Mouse (Mus musculus) central nervous system, embryonic 18 days (tissue): Measurements from ENCODE around the gene Dbnl. TPM values are rescaled to one million over a fixed set of nuclear protein-coding genes. Genes with fewer than 3 reads are reported as not detected.

Experiments
- polyA plus RNA-seq: library from polyadenylated mRNA; depleted of rRNA; stranded (reverse); fragments of >200 nt; gene quantifications from 2 replicates; pipeline ENCODE4 v1.2.3, GENCODE M21; 2012; rRNA removed

The Dbnl gene
- polyA plus RNA-seq: 111 and 114 TPM in 2 replicates

DNA sequence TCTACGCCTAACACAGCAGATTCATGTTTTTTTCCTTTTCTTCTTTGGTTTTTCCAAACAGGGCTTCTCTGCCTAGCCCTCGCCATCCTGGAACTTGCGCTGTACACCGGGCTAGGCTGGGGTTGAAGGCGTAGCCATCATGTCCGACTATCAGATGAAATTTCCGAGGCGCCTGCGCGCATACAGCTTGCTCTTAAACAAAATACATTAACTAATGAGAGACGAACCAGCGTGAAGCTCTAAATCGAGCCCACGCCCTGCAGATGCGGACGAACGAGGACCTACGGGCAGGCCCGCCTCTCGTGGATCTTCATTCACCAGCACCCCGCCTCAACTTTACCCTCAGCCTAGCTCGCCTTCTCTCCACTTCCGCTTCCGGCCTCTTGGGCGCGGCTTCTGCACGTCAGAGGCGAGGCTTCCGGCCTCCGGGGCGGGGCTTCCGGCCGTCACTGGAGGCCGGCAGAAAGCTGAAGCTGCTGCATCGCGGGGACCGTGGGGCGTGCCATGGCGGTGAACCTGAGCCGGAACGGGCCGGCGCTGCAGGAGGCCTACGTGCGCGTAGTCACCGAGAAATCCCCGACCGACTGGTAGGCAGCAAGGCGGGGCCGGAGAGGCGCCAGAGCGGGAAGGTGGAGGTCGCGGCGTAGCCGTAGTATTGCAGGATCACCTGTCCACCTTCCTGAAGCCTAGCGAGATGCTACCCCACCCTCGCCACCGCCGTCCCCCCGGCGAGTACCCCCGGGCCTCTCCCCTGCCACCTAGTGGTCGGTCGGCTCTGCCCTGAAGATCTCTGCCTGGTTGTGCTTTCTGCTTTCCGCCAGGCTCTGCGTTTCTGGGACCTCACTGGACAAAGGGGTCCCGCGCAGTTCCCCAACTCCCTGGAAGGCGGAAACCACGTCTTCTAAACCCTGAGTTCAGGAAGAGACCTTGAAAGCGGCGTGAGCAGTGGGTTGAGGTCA lies at the start of gene Dbnl:
Gene Dbnl, plus strand, starts transcription at position 433 of the 959 bp plus-strand sequence.

GRCm38 (mm10) chr11:5761820-5762632 lies 26.3 kb upstream of the Dbnl start, which contains the start of gene Urgcp:
Gene Urgcp (minus strand): TSS chr11:5762376.

DNA sequence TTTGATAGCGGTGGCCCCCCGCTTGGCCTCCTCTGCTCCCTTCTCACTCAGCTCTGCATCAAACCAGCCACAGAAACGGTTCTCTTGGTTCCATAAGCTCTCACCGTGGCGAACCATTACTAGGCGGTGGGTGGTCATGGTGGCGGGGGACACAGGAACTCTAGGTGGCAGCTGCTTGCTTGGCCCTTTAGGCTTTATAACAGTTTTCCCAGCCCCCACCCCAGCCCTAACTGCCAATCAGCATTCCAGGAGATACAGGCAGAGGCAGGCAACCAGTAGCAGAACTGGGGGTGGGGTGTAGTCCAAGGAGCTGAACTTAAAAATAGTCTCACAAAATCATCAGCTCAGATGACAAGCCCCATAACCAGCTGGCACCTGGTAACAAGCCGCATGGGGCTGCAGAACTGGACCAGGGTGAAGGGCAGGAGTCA lies 15.3 kb downstream of the Dbnl start, which contains the start of gene Pgam2:
Gene Pgam2, minus strand, starts transcription at position 183 of the 431 bp plus-strand sequence.

GRCm38 (mm10) chr11:5837251-5838246 lies 49.3 kb downstream of the Dbnl start, which contains the start of gene Polm:
Gene Polm (minus strand): TSS chr11:5838016.

Other genes with a start within 250 kb of the Dbnl start
- gene Ccdc117, start 246.3 kb upstream of the Dbnl start, polyA plus RNA-seq: 11.6 and 12.4 TPM in 2 replicates
- 0.04 and 0.05 TPM in 2 replicates for gene Ankrd36, start 218.8 kb upstream of the Dbnl start, polyA plus RNA-seq
- 130 and 159 TPM in 2 replicates for gene Mrps24, start 72.8 kb upstream of the Dbnl start, polyA plus RNA-seq
- 22.1 and 22.6 TPM in 2 replicates for gene Urgcp, start 26.1 kb upstream of the Dbnl start, polyA plus RNA-seq
- gene Pgam2, start 15.2 kb downstream of the Dbnl start, polyA plus RNA-seq: 1.1 and 12.8 TPM in 2 replicates
- 17.6 and 20.7 TPM in 2 replicates for gene Polm, start 49.5 kb downstream of the Dbnl start, polyA plus RNA-seq
- gene Aebp1, start 73.5 kb downstream of the Dbnl start, polyA plus RNA-seq: 9.1 and 14.3 TPM in 2 replicates
- gene Pold2, start 89.8 kb downstream of the Dbnl start, polyA plus RNA-seq: 69.3 and 71.7 TPM in 2 replicates
- gene Myl7, start 110.3 kb downstream of the Dbnl start, polyA plus RNA-seq: 0.27 TPM in 1 of 2 replicates, not detected in the other
- gene Gck, start 161.6 kb downstream of the Dbnl start, polyA plus RNA-seq: 6.3 and 6.9 TPM in 2 replicates
- gene Ykt6, start 167.2 kb downstream of the Dbnl start, polyA plus RNA-seq: 91.4 and 98.4 TPM in 2 replicates